Mouse (Mus musculus) T-cell, adult 2 months (primary cell): ENCODE results near the gene Zswim1.
"Not testable (repeated sequence)": the region's sequence is repeated elsewhere in the genome, so short reads cannot be mapped to it uniquely, and the experiment has no call there.

ENCODE experiments used
- DNase-seq: peaks from one replicate; pipeline ENCODE4 v3.0.0; 2022; ENCODE audit warnings: low spot score

Zswim1 gene

GRCm38 (mm10) chr2:164829090-164829489 is 6.6 kb downstream of the Zswim1 start:
- DNase-seq, result no peak

GRCm38 (mm10) chr2:164831029-164831428 is 8.5 kb downstream of the Zswim1 start:
- no peak for DNase-seq

GRCm38 (mm10) chr2:164832032-164832747 is 9.7 kb downstream of the Zswim1 start:
- no peak for DNase-seq

- peak; percentile 77 for DNase-seq
These were observed 10.3 kb downstream of the Zswim1 start, which contains the start of gene Ctsa for GRCm38 (mm10) chr2:164832748-164833301. Gene Ctsa (plus strand): TSS chr2:164832873.

- peak; percentile 85 for DNase-seq
These were observed 11.0 kb downstream of the Zswim1 start, which contains the start of gene Neurl2 for GRCm38 (mm10) chr2:164833314-164833959. Gene Neurl2 (minus strand): TSS chr2:164833456.

GRCm38 (mm10) chr2:164834531-164834930 is 12.0 kb downstream of the Zswim1 start:
- peak; percentile 21 for DNase-seq

- DNase-seq, result no peak
These were observed 12.7 kb downstream of the Zswim1 start for GRCm38 (mm10) chr2:164835164-164835563.

- DNase-seq, result peak; percentile 32
These were observed 23.3 kb downstream of the Zswim1 start for GRCm38 (mm10) chr2:164845782-164846181.

GRCm38 (mm10) chr2:164850061-164850460 is 27.6 kb downstream of the Zswim1 start:
- peak; percentile 65 for DNase-seq

GRCm38 (mm10) chr2:164855572-164855971 is 33.1 kb downstream of the Zswim1 start:
- DNase-seq, result not testable (repeated sequence)

GRCm38 (mm10) chr2:164856309-164857100 is 34.0 kb downstream of the Zswim1 start:
- DNase-seq, result peak; percentile 10

GRCm38 (mm10) chr2:164857101-164857821 is 34.8 kb downstream of the Zswim1 start, which contains the start of gene Pltp:
Gene Pltp (minus strand): TSS chr2:164857711.
- peak; percentile 59 for DNase-seq

GRCm38 (mm10) chr2:164857842-164858553 is 35.5 kb downstream of the Zswim1 start:
- no peak for DNase-seq

GRCm38 (mm10) chr2:164859155-164859554 is 36.7 kb downstream of the Zswim1 start:
- DNase-seq, result no peak

GRCm38 (mm10) chr2:164859640-164860432 is 37.4 kb downstream of the Zswim1 start:
- DNase-seq, result no peak

GRCm38 (mm10) chr2:164861094-164861493 is 38.6 kb downstream of the Zswim1 start:
- DNase-seq, result no peak

- DNase-seq, result no peak
These were observed 39.8 kb downstream of the Zswim1 start for GRCm38 (mm10) chr2:164862179-164862861.

- DNase-seq, result not testable (repeated sequence)
These were observed 40.9 kb downstream of the Zswim1 start for GRCm38 (mm10) chr2:164863411-164863810.

GRCm38 (mm10) chr2:164864593-164864992 is 42.1 kb downstream of the Zswim1 start:
- no peak for DNase-seq
